Mouse (Mus musculus) embryo, embryonic 10.5 days (tissue): ENCODE measurements around the gene Spaca9.

Source experiments
- DNase-seq: peaks from one replicate; pipeline ENCODE4 v3.0.0-alpha.2; 2015; ENCODE audit warnings: low spot score

Spaca9 gene

DNA sequence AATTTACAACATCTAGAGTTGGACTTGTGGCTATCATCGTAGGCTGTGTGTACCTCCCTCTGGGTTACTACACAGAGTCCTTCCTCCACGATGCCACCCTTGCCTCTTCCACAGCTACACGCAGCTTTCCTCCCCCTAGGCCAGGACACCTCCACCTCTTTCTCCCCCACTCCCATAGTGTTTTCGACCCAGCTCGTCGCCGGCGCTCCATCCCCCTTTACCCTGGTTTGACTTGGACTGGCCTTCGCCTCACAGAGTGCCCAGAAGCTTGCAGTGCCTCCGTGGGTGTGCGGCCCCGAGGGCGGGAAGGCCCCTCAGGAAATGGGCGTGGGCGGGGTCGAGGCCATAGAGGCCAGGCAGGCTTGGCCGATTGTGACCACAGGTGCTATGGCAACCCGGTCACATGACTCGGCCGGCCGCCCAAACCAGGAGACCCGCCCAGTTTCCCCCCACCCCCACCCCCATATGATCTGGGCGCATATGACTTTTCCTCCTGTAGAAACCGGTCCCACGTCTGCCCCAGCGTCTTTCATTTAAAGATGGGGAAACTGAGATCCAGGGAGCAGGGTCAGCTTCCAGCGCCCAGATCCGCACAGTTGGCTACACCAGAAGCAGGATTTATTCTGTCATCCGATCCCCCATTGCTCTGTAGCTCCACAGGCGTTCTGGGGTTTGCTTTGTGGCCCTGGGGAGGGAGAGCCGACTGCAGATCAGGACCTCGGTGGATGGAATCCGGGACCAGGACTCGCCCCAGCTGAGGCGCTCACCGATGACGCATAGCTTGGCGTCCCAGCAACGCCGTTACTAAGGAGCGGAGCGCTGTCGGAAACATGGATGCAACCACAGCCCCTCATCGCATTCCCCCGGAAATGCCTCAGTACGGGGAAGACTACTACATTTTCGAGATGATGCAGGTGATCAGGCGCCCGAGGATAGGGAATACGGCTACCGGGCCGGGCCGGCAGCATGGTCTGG lies at the start of gene Spaca9, which contains the start of gene Ak8:
TSS of gene Spaca9 (minus strand) at position 367 of the 975 bp plus-strand sequence.
TSS of gene Ak8 (plus strand) at position 804 of the 975 bp plus-strand sequence.
- peak; percentile 90 for DNase-seq

DNA sequence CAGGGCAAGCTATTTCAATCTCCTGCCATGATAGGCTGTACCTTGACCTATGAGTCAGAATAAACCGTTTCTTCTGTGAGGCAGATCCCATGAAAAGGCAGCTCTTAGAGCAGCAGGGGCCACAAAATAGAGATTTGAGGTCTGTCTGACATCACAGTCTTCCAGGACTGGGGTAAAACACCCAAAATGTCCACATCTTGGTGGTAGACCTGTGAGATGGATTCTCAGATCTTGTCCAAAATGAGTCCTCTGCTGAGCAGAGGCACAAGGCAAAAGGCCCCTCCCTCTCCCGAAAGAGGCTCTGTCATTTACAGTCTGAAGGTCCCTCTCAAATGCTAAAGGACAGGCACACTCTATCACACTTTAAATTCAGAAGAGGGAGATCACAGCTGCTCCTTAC lies 48.2 kb upstream of the Spaca9 start:
- DNase-seq: no peak

GRCm38 (mm10) chr2:28746682-28747332 lies 47.3 kb upstream of the Spaca9 start:
- no peak for DNase-seq

- no peak for DNase-seq
These were observed 43.2 kb upstream of the Spaca9 start for GRCm38 (mm10) chr2:28742701-28743100.

DNA sequence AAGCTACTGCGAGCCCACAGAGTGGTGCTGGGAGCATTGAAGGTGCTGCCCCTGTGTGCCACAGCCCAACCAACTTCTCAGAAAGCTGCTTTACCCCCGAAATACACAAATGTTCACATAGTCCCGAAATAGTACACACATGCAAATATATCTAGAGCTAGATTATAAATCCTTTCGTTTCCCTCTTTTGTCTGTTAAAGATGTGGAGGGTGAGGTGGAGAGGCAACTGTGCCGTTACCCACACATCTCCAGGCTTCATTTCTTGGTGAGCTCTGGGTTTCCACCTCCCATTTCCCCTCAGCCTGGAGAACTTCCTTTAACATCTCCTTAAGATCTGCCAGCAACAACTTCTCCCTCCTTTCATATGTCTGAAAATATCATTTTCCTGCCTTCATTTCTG lies 40.6 kb upstream of the Spaca9 start:
- no peak for DNase-seq

- no peak for DNase-seq
These were observed 37.6 kb upstream of the Spaca9 start for GRCm38 (mm10) chr2:28737112-28737511.

DNA sequence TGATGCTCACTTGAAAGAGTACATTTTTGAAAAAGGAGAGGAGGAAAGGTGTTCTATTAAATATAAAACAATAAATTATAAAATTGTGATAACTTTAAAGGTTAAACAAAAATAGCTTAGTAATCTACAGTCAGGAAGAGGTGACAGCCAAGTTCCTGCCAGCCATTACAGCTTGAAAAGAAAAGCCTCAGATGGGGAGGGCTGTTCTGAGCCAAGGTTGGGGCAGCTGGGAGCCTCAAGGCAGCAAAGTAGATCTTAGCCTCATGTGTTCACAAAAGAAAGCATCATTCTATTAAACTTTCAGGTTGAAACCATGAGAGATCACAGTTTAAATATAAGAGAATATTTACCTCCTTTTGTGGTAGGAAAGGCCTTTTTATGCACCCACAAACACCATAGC lies 31.1 kb upstream of the Spaca9 start:
- DNase-seq: no peak

GRCm38 (mm10) chr2:28727786-28728404 lies 28.4 kb upstream of the Spaca9 start:
- DNase-seq: peak; percentile 36

- no peak for DNase-seq
These were observed 24.4 kb upstream of the Spaca9 start for GRCm38 (mm10) chr2:28723912-28724311.

GRCm38 (mm10) chr2:28722419-28722818 lies 22.9 kb upstream of the Spaca9 start:
- DNase-seq: no peak

GRCm38 (mm10) chr2:28713036-28713435 lies 13.5 kb upstream of the Spaca9 start:
- no peak for DNase-seq

DNA sequence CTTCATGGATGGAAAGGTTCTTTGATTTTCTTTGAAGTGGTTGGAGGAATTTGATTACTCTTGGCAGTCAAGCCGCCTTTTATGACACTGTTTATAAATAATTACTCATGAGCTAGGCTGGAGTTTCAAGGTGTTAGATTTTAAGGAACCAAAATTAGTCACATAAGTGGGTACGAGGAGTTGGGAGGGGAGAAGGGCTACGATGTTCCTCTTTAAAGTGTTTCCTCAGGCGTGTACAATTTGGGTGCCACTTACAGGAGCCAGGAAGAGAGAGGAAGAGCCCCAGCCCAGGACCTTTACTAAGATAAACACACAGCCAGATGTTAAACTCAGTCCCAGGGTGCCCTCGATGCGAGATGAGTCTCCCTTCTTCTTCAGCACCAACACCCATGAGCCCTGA lies 7.3 kb upstream of the Spaca9 start:
- DNase-seq: no peak

DNA sequence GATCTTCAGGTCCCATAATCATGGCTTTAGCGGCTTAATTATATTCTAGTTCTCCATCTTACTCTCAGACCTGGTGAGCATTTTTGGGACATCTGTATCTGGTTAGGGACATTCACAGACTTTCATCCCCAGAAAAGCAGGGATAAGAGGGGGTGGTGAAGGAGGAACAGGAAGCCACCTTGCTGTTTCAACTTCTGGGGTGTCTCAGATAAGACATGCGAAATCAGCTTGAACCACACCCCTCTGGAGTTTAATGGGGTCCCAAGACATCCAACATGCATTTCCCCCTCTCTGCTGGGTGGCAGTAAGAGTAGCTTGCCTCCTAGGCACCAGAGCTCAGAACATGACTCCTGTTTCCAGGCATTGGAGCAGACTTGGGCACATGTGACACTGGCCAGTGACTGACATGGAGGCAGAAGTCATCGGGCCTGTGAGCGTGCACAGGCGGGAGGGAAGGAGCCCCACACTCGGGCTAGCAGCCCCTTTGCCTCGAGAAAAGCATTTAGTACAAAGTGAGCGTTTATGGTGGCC lies 6.6 kb upstream of the Spaca9 start:
- no peak for DNase-seq

- DNase-seq: no peak
These were observed 2.2 kb upstream of the Spaca9 start for GRCm38 (mm10) chr2:28701646-28702262.

DNA sequence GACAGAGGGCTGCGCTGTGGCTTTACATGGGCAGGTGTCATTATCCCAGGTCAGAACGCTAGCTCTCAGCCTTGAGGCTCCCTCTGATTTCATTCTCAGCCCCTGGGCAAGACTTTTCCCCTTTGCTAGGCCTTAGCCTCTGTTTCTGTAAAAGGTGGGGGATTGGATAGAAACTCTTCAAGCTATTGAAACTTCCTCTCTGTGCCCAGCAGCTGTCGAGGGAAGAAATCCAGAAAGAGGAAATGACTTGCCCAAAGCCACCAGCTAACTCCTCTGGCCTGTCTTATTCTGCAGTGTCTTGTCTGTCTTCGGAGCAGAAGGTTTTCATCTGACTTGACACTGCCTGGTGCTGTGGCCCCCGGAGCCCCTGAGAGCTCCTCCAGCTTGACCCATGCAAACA lies 961 bp downstream of the Spaca9 start:
- DNase-seq: no peak

DNA sequence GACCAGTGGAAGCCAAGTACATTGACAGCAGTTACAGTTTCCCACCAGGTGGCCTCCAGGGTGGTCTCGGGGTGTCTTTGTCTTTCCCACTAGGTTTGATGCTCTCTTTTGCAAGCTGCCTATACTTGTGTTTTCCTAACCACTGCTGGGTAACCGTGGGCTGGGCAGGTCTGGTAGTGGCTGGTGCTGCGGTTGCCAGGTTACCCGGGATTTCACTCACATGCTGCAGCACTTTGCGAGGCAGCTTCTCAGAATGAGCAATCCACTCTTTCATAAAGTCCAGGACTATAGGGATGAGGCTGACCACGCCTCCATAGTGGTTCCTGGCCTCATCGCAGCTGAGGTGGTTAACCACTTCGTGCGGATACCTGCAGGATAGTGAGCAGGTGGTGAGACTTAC lies 6.8 kb downstream of the Spaca9 start:
- no peak for DNase-seq

DNA sequence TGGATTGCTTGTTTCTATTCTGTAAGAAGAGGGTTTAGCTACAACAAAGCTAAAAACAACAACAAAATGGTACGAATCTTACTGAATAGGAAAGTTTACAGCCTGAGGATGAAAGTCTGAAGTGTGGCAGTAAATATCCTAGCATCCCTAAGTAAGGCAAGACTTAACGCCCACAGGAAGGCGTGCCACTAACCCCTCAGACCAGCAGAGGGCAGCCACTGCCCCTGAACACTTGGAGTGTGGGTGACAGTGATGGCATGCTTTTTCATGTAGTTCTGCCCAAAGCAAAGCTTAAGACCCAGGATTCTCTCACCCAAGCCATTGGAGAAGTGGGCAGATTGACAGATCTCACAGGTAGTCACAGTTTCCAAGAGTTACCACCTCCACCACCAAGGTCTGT lies 11.1 kb downstream of the Spaca9 start:
- peak; percentile 67 for DNase-seq

DNA sequence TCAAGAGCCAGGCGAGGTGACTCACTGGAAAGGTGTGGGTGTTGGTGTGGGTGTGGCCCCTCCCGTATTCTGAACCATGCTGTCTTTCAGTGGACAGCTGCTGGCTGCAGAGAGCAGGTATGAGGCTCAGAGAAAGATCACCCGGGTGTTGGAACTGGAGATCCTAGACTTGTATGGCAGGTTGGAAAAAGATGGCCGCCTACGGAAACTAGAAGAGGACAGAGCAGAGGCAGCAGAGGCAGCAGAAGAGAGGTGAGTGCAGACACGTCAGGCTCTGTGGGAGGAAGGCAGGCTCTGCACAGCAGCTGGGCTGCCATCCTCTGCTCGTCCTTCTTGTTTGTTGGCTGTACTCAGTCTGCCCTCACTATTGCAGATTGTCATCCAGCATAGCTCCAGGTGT lies 13.6 kb downstream of the Spaca9 start:
- DNase-seq: no peak

GRCm38 (mm10) chr2:28681718-28682117 lies 17.8 kb downstream of the Spaca9 start:
- DNase-seq: no peak

GRCm38 (mm10) chr2:28680710-28681109 lies 18.8 kb downstream of the Spaca9 start:
- DNase-seq: peak; percentile 72

GRCm38 (mm10) chr2:28676005-28676404 lies 23.5 kb downstream of the Spaca9 start:
- no peak for DNase-seq

DNA sequence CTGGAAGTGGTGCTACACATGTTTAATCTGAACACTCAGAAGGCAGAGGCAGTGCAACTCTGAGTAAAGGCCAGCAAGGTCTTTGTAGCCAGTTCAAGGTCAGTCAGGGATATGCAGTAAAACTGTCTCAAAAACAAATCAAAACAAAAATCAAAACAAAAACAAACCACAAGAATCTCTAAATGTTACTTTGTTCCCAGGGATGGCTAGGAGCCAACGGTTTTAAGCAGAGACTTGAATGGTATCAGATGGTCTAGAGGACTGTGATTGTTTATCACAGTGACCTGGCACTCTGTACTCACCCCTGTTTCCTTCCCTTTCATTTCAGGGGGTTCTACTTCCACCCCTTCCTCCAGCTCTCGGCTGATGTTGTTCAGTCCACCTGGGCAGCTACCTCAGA lies 28.1 kb downstream of the Spaca9 start:
- no peak for DNase-seq
